Mouse (Mus musculus) erythroblast, embryonic 14.5 days (primary cell): ENCODE results near the gene Tent2.

Experiments
- GATA1 ChIP-seq: IDR thresholded peaks from 2 replicates; pipeline ENCODE4 v1.6.1; 2012; ENCODE audit warnings: low read length, inconsistent platforms, mixed read lengths
- TAL1 ChIP-seq: IDR thresholded peaks from 3 replicates; pipeline ENCODE4 v1.6.1; 2012; ENCODE audit warnings: low read length, inconsistent platforms, mixed read lengths

GRCm38 (mm10) chr13:93128961-93129360 lies 63.2 kb downstream of the Tent2 start:
- TF ChIP-seq GATA1 (no peak), TAL1 (no peak)
